ENCODE assay signal across 8 mouse cellular contexts in the genomic region with DNA sequence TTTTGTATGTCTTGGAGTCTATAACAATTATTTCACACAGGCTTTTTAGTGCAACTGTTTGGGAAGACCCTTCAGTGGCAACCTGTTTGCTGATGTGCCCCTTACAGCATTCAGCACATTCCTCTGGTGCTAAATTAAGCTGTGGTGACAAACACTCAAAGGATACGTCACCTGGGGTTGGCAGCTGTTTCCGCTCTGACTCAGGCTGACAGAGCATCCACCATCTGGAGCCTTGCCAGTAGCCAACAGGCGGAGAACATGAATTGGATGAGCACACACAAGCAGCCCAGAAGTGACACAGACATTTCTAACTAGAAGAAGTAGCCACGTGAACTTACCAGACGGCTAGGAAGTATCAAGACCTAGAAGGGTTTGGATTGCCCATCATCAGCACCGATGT. TPM values are rescaled to one million over a fixed set of nuclear protein-coding genes. Genes with fewer than 3 reads are reported as not detected.
DNase-seq lines count a peak whose midpoint lies in the region; ATAC-seq lines count a peak whose summit lies in the region.

No protein-coding gene starts in this region.

- H3K9ac ChIP-seq in midbrain, embryonic 14.5 days (replicated peaks; ENCODE audit: low read length), result no peak overlapping the region

- H3K27me3 ChIP-seq in midbrain, embryonic 14.5 days (ENCODE audit: control insufficient read depth, insufficient read depth, low read length), result no peaks in the 10 kb centered on the region
- no peaks in the 10 kb centered on the region for H3K27me3 ChIP-seq in midbrain, embryonic 10.5 days (ENCODE audit: low read depth, poor library complexity, severe bottlenecking)

- ATAC-seq in midbrain, embryonic 14.5 days (ENCODE audit: low FRiP score, low TSS enrichment), result no peak

- 62% methylated on average over 6 of the region's 6 CpGs for WGBS in midbrain, embryonic 14.5 days
- WGBS in midbrain, embryonic 10.5 days, result 87% methylated on average over 6 of the region's 6 CpGs

- no peaks in the 10 kb centered on the region for H3K36me3 ChIP-seq in midbrain, embryonic 14.5 days (ENCODE audit: control insufficient read depth, insufficient read depth, low read length)
- H3K36me3 ChIP-seq in midbrain, embryonic 10.5 days, result peaks cover 6% of the 10 kb centered on the region

- no peak overlapping the region for H3K4me3 ChIP-seq in midbrain, embryonic 14.5 days (replicated peaks; ENCODE audit: low read depth, low read length)
- no peak overlapping the region for H3K4me3 ChIP-seq in midbrain, embryonic 10.5 days

- H3K9me3 ChIP-seq in midbrain, embryonic 14.5 days (ENCODE audit: control insufficient read depth, low read length), result no peaks in the 10 kb centered on the region
- H3K9me3 ChIP-seq in midbrain, embryonic 10.5 days (replicated peaks), result no peaks in the 10 kb centered on the region

- H3K27ac ChIP-seq in midbrain, embryonic 14.5 days (replicated peaks; ENCODE audit: low read depth, low read length), result no peak overlapping the region
- H3K27ac ChIP-seq in midbrain, embryonic 10.5 days (replicated peaks), result no peak overlapping the region

- no peaks in the 10 kb centered on the region for H3K4me1 ChIP-seq in midbrain, embryonic 14.5 days (ENCODE audit: control insufficient read depth, insufficient read depth, low read length)
- H3K4me1 ChIP-seq in midbrain, embryonic 10.5 days, result peaks cover 4% of the 10 kb centered on the region; the same call in 1 of the 2 replicates

- H3K4me2 ChIP-seq in midbrain, embryonic 14.5 days (ENCODE audit: low read length), result no peak overlapping the region

- DNase-seq in midbrain, embryonic 14.5 days, result peak; percentile 52
- DNase-seq in midbrain, embryonic 10.5 days (ENCODE audit: low spot score), result no peak
- peak; percentile 81 to 84 for DNase-seq in adrenal gland, postnatal 36 days
- DNase-seq in heart, adult 18-20 months, result peak; percentile 79 to 81
- DNase-seq in kidney, postnatal 25 days, result peak; percentile 59 to 67
- DNase-seq in lung, postnatal 36 days, result peak; percentile 55
- peak; percentile 88 for DNase-seq in thymus, postnatal 25 days
- no peak for DNase-seq in retina, postnatal 1 day

RNA-seq across cellular contexts. Expression of a gene that starts 44.0 kb away (rescaled TPM):
- 25.4 and 31.3 TPM in 2 replicates for polyA plus RNA-seq in midbrain, embryonic 14.5 days (2014; fragmentation: Nextera tagmentation; extraction: Ambion mirVana)
- 23.7 and 32.0 TPM in 2 replicates for polyA plus RNA-seq in midbrain, embryonic 10.5 days (2016; fragmentation: Nextera tagmentation; extraction: Ambion mirVana)
- total RNA-seq in adrenal gland, postnatal 36 days (2021), result 1 to 10 TPM; 1.6 to 3.1 TPM
- total RNA-seq in heart, adult 18-20 months (2021), result 1 to 10 TPM; 4.8 to 5.9 TPM

Comparison
In these comparisons a context has a peak if more than half of its experiments do, and no peak if none do; other contexts are left out.
1. DNase-seq: peak in midbrain, embryonic 14.5 days (single experiment), adrenal gland, postnatal 36 days (2 of 2), heart, adult 18-20 months (2 of 2), kidney, postnatal 25 days (2 of 2), lung, postnatal 36 days (single experiment) and thymus, postnatal 25 days (single experiment); none in midbrain, embryonic 10.5 days (single experiment) and retina, postnatal 1 day (single experiment).